Mouse (Mus musculus): ENCODE results near the gene Paics. TPM values are rescaled to one million over a fixed set of nuclear protein-coding genes. Genes with fewer than 3 reads are reported as not detected.

Gene Paics
- polyA plus RNA-seq (2012; ENCODE audit: low replicate concordance), result 10.7 and 43.2 TPM in 2 replicates

DNA sequence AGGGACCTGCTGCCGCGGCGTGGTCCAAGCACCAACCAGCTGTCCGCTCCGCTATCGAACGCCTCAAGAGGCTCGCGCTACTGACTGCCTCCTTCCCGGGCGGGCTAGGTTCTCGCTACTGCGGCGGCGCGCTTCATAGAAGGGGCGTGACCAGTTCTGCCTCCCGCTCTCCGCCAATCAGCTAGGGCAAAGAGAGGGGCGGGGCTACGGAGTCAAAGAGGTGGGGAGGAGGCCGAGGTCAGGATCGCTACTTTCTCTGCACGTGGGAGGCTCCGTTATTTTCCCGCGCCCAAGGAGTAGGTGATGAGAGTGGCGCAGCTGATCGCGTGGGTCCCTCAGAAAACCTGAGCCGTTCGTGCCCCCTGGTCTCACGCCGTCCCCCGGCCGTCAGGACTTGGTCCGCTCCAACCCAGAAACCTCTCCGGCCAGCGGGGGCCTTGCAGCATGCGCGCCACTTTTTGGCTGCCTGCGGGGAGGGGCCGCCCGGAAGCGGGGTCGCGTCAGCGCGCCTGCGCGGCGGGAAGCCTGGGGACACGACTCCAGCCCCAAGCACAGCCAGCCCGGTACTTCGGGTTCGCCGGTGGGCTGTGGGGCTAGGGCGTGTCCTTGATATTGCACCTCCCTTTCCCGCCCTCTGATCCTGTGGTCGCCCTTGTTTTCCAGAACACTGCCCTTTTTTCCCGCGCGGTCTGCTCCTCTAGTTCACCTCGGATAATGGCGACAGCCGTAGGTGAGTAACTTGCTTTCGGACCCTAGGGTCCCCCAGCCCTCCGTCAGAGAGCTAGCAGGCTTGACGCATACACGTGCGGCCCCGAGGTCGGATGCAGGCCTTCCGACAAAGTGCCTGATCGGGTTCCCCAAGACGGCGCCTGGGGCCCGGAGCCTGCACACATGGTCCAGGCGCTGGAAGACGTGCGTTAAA, at the start of gene Paics, which contains the start of gene Ppat:
Gene Paics, plus strand, starts transcription at position 202 of the 922 bp plus-strand sequence.
Gene Ppat, minus strand, starts transcription at position 473 of the 922 bp plus-strand sequence.

DNA sequence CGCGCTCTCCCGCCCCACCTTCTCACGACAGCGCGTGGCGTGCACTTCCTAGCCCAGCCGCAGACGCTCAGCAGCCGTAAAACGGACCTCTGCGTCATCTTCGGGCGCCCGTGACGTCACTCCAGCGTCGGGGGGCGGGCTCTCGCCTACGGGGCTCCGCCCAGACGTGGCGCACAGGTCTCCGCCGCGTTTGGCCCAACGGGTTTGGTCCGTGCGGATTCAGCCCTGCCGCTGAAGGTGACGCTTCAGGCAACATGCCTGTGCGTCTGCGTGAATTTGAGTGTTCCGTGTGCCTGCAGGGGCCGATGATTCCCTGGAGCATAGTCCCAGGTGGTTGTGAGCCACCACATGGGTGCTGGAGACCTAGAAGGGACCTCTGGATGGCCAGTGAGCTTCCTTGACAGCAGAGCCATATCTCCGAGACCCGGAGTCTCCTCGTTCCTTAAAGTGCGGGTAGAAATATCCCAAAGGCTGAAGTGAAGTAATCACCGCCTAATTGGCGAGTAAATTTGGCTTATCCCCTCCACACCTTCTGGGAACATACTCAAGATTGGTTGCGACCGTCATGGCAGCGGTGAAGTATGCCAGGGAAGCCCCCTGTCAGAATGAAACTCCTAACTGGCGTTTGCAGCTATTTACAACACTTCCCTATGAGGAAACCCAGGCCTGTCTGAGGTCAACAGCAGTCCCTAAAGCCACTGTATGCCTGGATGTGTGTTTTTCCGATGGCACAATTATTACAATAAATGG, 45.5 kb upstream of the Paics start, which contains the start of gene Aasdh:
Gene Aasdh, minus strand, starts transcription at position 110 of the 750 bp plus-strand sequence.

DNA sequence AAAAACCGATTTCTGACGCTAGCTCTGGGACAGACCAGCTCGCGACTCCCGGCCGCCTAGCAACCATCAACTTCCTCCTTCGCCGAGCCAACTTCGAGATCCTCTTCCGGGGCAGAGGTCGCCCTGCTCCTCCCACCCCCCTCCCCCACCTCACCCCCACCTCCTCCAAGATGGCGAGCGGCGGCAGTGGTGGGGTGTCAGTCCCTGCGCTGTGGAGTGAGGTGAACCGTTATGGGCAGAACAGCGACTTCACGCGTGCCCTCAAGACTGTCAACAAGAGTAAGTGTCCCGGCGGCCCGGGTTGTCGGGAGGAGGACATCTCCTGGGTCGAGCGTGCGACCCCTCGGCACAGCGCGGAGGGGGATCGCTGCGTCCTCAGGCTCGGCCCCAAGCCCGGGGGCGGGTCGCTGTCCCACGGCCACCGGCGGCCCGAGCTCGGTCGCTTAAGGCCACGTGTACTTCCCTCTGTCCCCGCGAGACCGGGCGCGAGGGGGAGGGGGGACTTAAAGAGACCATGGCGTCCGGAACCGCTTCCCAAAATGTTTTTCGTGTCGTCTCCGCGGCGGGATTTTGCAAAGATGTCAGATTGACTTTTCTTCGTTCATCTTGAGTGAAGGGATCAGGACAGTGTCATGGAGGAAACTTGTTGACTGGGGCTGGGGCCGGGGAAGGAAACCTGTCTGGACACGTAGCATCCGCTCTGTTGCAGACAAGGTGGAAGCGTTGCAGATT, 23.6 kb downstream of the Paics start, which contains the start of gene Srp72:
Gene Srp72, plus strand, starts transcription at position 130 of the 732 bp plus-strand sequence.

DNA sequence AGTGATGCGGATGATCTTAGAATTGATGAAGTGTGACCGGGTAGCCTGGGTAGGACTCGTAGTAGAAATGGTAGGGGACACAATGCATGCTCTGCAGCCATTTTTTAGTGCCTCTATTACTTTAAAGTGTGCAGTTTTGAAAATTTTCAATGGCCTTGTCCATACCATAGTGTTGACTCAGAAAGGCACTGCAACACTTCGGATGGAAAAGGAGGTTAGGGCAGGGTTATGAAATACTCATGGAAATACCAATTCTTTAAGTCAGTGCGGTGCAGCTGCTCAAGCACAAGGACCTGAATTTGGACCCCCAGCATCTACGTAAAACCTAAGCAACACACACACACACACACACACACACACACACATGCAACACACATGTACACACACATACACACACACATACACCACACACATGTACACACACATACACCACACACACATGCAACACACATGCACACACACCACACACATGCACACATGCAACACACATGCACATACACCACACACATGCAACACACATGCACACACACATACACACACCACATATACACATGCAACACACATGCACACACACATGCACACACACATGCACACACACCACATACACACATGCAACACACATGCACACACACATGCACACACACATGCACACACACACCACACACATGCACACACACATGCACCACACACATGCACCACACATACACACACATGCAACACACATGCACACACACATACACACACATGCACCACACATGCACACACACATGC, 53.1 kb downstream of the Paics start, which contains the start of gene Arl9:
Gene Arl9, plus strand, starts transcription at position 5 of the 771 bp plus-strand sequence.

DNA sequence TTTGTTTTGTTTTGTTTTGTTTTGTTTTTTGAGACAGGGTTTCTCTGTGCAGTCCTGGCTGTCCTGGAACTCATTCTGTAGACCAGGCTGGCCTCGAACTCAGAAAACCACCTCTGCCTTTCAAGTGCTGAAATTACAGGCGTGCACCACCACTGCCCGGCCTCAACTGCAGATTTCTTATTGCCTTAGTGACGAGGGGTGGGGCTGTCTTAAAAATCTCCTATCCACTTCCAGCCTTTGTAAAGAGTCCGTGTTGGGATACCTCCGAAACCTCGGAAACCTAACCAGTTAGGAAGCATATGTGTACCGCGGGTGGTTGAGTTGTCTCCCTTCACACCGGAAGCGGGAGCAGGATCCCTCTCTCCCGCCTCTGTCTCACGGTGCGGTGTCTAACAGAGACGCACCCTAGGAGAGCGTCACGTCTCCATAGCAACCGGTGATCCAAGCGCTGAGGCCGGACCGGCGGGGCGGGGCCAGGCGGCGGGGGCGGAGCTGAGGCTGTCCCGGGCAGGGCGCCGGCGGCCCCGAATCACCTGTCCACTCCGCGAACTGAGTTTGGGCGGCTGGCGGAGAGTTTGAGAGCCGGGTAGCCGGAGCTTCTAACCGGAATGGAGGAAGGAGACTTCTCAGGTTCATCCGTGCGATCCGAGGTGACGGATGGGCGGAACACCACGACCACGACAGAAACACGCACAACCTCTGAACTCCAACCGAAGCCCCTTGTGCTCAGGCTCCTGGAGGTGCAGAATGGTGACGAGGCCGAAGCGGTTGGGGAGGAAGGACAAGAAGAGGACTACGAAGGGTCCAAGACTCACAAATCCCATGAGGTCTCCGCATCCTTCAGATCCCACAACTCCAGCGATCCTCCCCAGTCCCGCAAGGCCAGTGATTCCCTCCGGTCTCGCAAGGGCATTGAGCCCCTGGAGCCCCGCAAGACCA, 64.7 kb downstream of the Paics start, which contains the start of gene Thegl:
Gene Thegl, plus strand, starts transcription at position 480 of the 939 bp plus-strand sequence.

Other genes starting within 250 kb of the Paics start
- gene Aasdh, start 45.8 kb upstream of the Paics start, polyA plus RNA-seq (2012; ENCODE audit: low replicate concordance), result 0.56 and 3.6 TPM in 2 replicates
- gene Ppat, start 271 bp downstream of the Paics start, polyA plus RNA-seq (2012; ENCODE audit: low replicate concordance), result 7.0 and 13.3 TPM in 2 replicates
- 30.6 and 99.1 TPM in 2 replicates for gene Srp72, start 23.4 kb downstream of the Paics start, polyA plus RNA-seq (2012; ENCODE audit: low replicate concordance)
- gene Arl9, start 52.7 kb downstream of the Paics start, polyA plus RNA-seq (2012; ENCODE audit: low replicate concordance), result 0.39 TPM in 1 of 2 replicates, not detected in the other
- 0.14 and 1.3 TPM in 2 replicates for gene Thegl, start 64.7 kb downstream of the Paics start, polyA plus RNA-seq (2012; ENCODE audit: low replicate concordance)
- 1.1 and 2.7 TPM in 2 replicates for gene Hopx, start 163.8 kb downstream of the Paics start, polyA plus RNA-seq (2012; ENCODE audit: low replicate concordance)

Measured in leukemia stem cell, adult 10-12 weeks (primary cell).